Comparison of ENCODE assay signal across 8 mouse cellular contexts in the genomic region with DNA sequence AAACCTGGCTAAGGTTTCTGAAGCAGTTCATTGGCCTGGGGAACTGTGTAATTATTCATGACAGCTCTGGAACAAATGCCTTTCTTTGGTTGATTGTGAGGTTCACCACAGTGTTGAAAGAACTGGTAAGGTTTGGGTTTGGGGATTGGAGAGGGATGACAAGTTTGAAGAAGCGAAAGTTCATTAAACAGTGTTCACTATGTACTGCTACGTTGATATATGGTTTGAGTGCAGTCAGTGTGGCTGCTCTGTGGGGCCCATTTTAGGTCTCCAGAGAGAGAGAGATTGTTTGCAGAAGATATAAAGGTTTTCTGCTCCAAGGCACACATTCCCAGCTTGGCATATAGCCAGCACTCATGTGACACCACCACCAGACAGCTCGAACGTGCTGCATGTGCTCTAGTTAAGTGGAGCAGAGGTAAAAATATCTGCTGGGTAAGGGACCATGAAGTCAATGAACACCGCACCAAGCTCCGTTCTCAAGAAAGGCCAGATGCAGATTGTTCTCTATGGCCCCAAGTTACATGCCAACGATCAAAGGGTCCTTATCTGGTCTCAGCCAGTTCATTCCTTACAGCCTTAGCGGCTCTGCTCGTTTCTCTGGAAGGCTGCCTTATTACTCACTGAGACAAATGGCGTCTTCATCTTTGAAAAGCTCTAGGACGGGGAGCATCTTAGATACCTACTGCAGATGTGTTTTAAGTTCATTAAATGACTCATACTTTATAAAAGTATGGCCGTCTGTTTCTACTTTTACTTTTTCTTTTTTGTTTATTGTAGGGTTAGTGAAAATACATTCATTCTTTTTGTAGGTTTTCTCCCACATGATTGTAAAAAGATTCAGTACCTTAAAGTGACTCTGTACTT.
DNase-seq lines count a peak whose midpoint lies in the region; ATAC-seq lines count a peak whose summit lies in the region.

No protein-coding gene starts in this region.

- peak overlapping the region; percentile 22; the same call in 1 of the 2 replicates for H3K4me3 ChIP-seq in heart, embryonic 10.5 days
- H3K4me3 ChIP-seq in stomach, embryonic 15.5 days (replicated peaks): no peak overlapping the region

- 30% methylated on average over 12 of the region's 12 CpGs for WGBS in heart, embryonic 10.5 days
- 40% methylated on average over 12 of the region's 12 CpGs for WGBS in stomach, embryonic 15.5 days

- H3K27ac ChIP-seq in heart, embryonic 10.5 days: peak overlapping the region; percentile 56
- H3K27ac ChIP-seq in stomach, embryonic 15.5 days: peak overlapping the region; percentile 36

- H3K9me3 ChIP-seq in heart, embryonic 10.5 days: no peaks in the 10 kb centered on the region
- no peaks in the 10 kb centered on the region for H3K9me3 ChIP-seq in stomach, embryonic 15.5 days

- H3K4me1 ChIP-seq in heart, embryonic 10.5 days: peaks cover 9% of the 10 kb centered on the region; the same call in 1 of the 2 replicates
- peaks cover 8% of the 10 kb centered on the region; the same call in 1 of the 2 replicates for H3K4me1 ChIP-seq in stomach, embryonic 15.5 days

- H3K4me2 ChIP-seq in stomach, embryonic 15.5 days: peak overlapping the region; percentile 23; the same call in 1 of the 2 replicates

- H3K9ac ChIP-seq in stomach, embryonic 15.5 days: no peak overlapping the region

- peak; percentile 40 for DNase-seq in left cerebral cortex, postnatal 4 days
- no peak for DNase-seq in left cerebral cortex, postnatal 36 days (ENCODE audit: low spot score in 2 of 2)
- DNase-seq in adipocyte (ENCODE audit: low spot score): peak; percentile 80
- DNase-seq in heart, embryonic 10.5 days (ENCODE audit: low spot score): peak; percentile 88
- DNase-seq in kidney, postnatal 14 days: peak; percentile 92
- DNase-seq in spleen, postnatal 4 days (ENCODE audit: low spot score in 2 of 2): no peak
- DNase-seq in gastrocnemius, postnatal 36 days: no peak

- no peaks in the 10 kb centered on the region for H3K27me3 ChIP-seq in heart, embryonic 10.5 days (ENCODE audit: insufficient read depth, poor library complexity, severe bottlenecking)
- H3K27me3 ChIP-seq in stomach, embryonic 15.5 days (replicated peaks): no peaks in the 10 kb centered on the region

- no peaks in the 10 kb centered on the region for H3K36me3 ChIP-seq in heart, embryonic 10.5 days
- H3K36me3 ChIP-seq in stomach, embryonic 15.5 days: no peaks in the 10 kb centered on the region

- intact Hi-C loops in left cerebral cortex, postnatal 4 days (cut with DNase I): no loop called here
- intact Hi-C loops in left cerebral cortex, postnatal 36 days (cut with DNase I): no loop called here
- intact Hi-C loops in gastrocnemius, postnatal 36 days (cut with DNase I): no loop called here

- ATAC-seq in stomach, embryonic 15.5 days (ENCODE audit: insufficient read depth, low FRiP score, low read depth): peak; percentile 94

Comparison
In these comparisons a context has a peak if more than half of its experiments do, and no peak if none do; other contexts are left out.
1. DNase-seq: peak in left cerebral cortex, postnatal 4 days (single experiment), adipocyte (single experiment), heart, embryonic 10.5 days (single experiment) and kidney, postnatal 14 days (single experiment); none in left cerebral cortex, postnatal 36 days (0 of 2), spleen, postnatal 4 days (0 of 2) and gastrocnemius, postnatal 36 days (0 of 2).